Mouse (Mus musculus) heart, postnatal 25 days (tissue): ENCODE measurements around the gene Fam20a. TPM values are rescaled to one million over a fixed set of nuclear protein-coding genes. Genes with fewer than 3 reads are reported as not detected.
A peak's percentile ranks its signal among the peaks of the same experiment; 100 is the strongest.

Experiments used
- DNase-seq: peaks from one replicate; pipeline ENCODE4 v3.0.0; 2022; ENCODE audit warnings: low spot score
- intact Hi-C: fragments of 180-260 bp; cut with DNase I; formaldehyde crosslinking; loops from one replicate; pipeline ENCODE4 v1.15.1; 2025
- total RNA-seq, 2 experiments: library from RNA; stranded (reverse); gene quantifications; 2 replicates each; pipeline ENCODE4 v1.2.3; 2021

The Fam20a gene
- total RNA-seq, 2 experiments from 2014 or later, result 4.3 to 4.9 TPM

DNA sequence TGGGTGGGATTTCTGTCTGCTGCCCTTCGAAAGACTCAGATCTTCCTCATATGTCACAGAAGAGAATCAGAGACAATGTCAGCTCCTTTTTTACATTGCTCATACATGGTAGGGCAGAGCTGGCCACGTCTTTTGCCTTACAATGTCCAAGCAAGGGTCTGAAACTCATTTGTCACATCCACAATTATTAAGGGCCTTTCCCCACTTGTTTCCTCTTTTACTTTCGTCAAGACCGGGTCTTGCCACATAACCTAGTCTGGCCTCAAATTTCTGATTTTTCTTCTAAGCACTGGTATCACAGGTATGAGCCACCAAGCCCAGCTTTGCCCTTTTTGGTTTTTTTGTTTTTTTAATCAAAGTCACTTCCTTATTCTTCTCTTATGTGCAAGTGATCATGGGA, 25.6 kb downstream of the Fam20a start:
- intact Hi-C loops, result no loop called here
- no peak for DNase-seq

DNA sequence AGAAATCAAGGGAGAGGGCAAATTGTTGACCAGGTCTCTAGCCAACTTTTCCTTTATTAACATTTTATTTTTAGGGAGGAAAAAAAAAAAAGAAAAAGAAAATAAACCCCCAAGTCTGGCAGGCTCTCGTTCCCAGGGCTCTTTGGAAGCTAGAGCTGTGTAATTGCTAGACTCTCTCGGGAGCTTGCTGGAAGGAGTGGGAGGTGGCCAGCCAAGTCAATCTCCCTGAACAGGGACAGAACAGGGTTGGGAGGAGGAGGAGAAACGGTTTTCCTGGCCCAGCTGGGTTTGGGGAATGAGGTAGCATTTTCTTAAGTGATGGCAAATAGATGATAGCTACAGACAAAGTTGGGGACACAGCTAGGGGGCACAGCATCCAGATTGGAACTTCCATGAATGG, 29.3 kb downstream of the Fam20a start:
- DNase-seq, result peak; percentile 64
- intact Hi-C loops, result no loop called here

DNA sequence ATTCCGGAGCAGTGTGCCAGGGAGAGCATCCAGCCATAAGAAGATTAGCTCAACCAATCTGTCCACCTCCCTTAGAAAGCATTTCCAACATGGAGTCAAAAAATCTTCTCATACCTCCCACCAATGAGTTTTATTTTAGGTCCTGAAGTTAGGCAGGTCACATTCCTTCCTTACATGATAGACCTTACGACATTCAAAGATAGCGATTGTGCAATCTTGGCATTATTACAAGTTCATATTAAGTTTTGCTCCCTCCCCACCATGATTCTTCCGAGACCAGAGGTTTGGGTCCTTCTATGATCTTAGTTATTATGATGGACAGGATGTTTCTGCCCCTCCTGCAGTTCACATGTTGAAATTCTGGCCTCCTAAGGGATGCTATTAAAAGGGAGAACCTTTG, 32.5 kb downstream of the Fam20a start:
- intact Hi-C loops, result no loop called here
- no peak for DNase-seq

DNA sequence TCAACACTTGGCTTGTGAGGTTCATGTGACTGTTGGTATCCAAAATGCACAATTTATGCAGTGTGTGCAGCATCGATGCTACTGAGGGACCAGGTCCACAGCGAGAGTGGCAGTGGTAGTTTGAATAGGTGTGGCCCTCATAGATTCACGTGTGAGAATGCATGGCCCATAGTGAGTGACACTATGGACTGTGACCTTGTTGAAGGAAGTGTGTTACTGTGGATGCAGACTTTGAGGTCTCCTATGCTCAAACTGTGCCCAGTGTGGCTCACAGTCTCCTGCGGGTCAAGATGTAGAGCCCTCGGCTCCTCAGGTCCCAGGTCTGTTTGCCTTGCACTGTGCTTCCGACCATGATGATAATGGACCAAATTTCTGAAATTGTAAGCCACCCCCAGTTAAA, 39.9 kb downstream of the Fam20a start:
- intact Hi-C loops, result no loop called here
- DNase-seq, result no peak

GRCm38 (mm10) chr11:109681556-109681955, 40.5 kb downstream of the Fam20a start:
- no peak for DNase-seq
- intact Hi-C loops, result no loop called here

- intact Hi-C loops, result no loop called here
- DNase-seq, result no peak
Observed at GRCm38 (mm10) chr11:109680934-109681333, 41.1 kb downstream of the Fam20a start.

GRCm38 (mm10) chr11:109678291-109678690, 43.8 kb downstream of the Fam20a start:
- intact Hi-C loops, result no loop called here
- no peak for DNase-seq

DNA sequence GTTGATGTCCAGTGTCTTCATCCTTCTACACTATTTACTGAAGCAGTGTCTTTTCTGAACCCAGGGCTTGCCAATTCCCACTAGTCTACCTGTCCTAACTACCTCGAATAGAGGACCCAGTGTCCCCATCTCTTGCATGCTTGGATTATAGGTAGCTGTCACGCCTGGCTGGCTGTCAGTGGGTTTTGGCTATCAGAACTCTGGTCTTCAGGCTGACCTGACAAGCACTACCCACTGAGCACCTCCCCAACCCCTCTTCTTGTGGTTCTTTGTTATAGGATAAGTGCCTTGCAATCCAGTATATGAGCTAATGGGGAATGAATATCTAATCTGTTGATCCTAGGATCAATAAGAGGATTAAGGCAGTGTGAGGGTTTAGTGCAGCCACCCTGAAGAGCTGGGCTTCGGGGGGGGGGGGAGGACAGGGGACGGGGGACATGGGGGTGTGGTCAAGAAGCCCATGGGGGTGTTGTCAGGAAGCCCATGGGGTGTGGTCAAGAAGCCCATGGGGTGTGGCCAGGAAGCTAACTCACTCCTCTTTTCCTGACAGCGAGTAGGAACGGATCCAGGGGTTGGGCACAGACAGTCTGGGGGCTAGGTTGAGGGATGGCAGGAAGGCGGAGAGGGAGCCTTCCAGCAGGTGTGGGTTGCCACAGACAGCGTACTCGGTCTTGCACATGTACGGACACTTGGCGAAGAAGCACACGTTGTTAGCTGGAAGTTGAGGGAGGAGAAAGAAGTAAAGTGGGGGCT, 45.3 kb downstream of the Fam20a start:
- no peak for DNase-seq
- intact Hi-C loops, result no loop called here

DNA sequence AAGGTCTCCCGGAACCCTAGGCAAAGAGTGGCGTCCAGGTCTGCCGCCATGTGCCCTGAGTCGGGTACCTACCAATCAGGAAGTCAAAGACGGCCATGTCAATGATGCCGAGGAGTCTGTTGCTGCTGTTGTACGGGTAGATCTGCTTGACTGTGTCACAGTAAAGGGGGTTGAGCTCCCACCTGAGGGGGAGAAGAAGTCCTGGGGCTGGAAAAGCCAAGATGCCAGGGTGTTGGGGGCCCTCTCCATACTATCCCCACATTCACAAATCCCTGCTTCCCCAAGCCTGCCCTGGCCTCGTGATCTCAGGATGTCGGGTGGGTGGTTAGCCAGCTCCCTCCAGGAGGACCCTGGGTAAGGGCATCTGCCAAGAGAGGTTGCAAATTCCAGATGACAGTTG, 46.3 kb downstream of the Fam20a start:
- DNase-seq, result no peak
- intact Hi-C loops, result loop anchor here (2.0 kb wide), 1 partner anchor 45 kb away; no protein-coding TSS in a partner anchor

GRCm38 (mm10) chr11:109675208-109675607, 46.9 kb downstream of the Fam20a start:
- DNase-seq, result no peak
- intact Hi-C loops, result loop anchor here (2.0 kb wide), 1 partner anchor 46 kb away; no protein-coding TSS in a partner anchor

GRCm38 (mm10) chr11:109674542-109674941, 47.5 kb downstream of the Fam20a start:
- no peak for DNase-seq
- intact Hi-C loops, result loop anchor here (2.0 kb wide), 1 partner anchor 46 kb away; no protein-coding TSS in a partner anchor

- intact Hi-C loops, result loop anchor here (2.0 kb wide), 1 partner anchor 47 kb away; no protein-coding TSS in a partner anchor
- no peak for DNase-seq
Observed at GRCm38 (mm10) chr11:109673741-109674140, 48.3 kb downstream of the Fam20a start.

GRCm38 (mm10) chr11:109672881-109673739, 49.0 kb downstream of the Fam20a start:
- intact Hi-C loops, result no loop called here
- DNase-seq, result no peak

GRCm38 (mm10) chr11:109672396-109672795, 49.7 kb downstream of the Fam20a start:
- DNase-seq, result no peak
- intact Hi-C loops, result no loop called here

- DNase-seq, result no peak
- intact Hi-C loops, result no loop called here
Observed at GRCm38 (mm10) chr11:109672021-109672324, 50.1 kb downstream of the Fam20a start.

DNA sequence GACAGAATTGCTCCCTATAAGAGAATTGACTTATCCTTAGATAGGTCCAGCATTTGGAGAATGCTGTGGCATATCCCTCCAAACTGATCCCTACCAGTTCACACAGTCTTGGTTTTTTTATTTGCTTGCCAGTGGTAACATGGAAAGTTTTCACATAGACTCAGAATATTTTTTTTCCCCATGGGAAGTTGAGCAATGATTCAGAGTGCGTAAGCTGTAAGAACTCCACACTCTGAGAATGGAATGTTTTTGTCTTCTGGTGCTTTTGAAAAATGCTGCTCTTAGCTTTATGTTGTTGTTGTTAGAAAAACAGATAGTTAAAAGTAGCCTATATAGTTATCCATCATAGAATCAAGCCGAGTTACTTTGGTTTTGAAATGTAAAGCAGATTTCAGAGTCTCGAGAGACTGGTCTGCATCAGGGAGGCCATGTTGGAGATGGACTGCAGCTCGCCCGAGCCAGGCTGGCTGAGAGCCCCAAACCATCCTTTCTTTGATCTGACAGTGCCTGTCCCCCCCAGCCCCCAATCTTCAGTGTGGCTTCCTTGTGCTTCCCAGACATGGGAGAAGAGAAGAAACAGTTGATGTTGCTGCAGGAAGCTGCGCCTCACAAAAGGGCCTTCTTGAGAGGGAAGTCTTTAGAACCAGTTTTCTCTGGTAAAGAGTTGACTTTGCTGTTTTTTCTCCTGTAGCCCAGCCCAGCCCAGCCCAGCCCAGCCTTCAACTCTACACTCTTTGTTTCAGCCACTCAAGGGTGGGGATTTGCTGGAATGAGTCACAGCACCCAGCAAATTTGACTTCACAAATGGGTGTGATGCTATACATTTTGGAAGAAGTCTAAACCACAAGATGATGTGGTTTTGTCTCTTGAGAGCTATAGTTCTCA, 50.7 kb downstream of the Fam20a start:
- intact Hi-C loops, result no loop called here
- no peak for DNase-seq

DNA sequence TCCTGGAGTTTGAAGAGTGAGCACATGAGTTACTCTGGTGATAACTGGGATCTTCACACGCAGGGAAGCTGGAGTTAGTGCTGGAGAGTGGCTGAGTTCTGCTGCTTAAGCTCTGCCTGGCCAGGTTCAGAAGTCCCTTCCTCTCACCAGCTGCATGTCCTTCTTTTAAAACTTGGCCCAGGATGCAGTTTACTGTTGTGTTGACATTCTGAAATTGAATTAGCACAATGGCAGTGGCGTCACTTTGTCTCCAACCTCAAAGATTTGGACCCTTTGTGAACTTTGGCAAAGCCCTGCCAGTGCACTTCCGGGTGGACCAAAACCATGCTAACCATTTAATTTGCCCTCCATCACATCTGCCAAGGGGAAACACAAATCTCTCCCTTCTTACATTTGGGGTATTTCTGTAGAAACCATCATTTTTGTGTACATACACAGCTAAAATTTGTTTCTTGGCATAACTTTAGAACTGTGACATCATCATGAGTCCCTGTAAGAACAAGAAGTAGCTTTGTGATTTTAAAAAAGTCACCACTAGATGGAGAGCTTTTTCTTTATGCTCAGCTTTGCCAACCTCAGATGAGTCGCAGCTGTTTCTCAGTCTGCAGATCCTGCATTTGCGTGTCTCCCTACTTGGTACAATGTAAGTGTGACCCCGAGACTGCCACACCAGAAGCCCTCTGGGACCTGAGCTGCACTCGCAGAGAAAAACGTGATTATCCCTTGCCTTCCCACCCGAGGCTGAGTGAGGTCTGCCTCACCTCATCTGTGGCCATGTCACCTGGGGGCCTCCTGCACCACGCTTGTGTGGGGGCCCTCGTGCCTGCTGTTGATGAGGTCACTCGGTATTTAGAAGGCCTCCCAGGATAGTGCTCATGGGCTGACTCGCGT, 51.8 kb downstream of the Fam20a start:
- intact Hi-C loops, result loop anchor here (1.0 kb wide), 1 partner anchor 190 kb away; no protein-coding TSS in a partner anchor
- no peak for DNase-seq

DNA sequence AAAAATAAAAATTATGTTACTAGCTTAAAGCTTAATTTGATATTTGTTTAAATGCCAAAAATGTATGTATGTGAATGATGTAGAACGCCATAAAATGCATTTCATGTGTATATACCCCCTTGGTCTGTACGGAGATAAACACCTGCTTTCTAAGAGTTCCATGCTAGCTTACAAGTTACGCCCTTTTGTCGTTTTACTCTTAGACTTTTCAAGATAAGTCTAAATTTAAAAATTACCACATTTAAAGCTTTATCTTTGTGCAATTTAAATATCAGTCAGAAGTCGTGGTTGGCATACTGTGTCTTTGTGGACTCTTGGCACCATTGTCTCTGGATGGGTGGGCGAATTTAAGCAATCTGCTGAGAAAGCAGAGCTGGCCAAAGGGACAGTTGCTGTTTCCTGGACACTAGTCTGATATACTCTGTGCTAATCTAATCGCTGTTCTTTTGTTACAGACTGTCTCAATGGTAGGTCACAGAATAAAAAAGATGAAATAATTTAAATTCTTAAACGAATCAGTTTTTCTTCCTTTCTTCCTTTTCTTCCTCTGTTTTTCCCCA, 52.9 kb downstream of the Fam20a start:
- intact Hi-C loops, result loop anchor here (2.0 kb wide), 1 partner anchor 16 kb away; no protein-coding TSS in a partner anchor

More for the DNA sequence above, 52.9 kb downstream of the Fam20a start:
- no peak for DNase-seq
